Mouse (Mus musculus): Measurements from ENCODE around the gene Thoc5.
A peak's percentile ranks its signal among the peaks of the same experiment; 100 is the strongest.

Thoc5 gene

GRCm38 (mm10) chr11:4975623-4976022 is 80.5 kb downstream of the Thoc5 start:
- peak; percentile 57 to 82 for DNase-seq
